Mouse (Mus musculus) C2C12 (cell line): ENCODE results near the gene Aff1.

Source experiments
- CEBPB ChIP-seq: IDR thresholded peaks from one replicate; pipeline ENCODE4 v1.6.1; 2011; ENCODE audit warnings: low read depth, mild to moderate bottlenecking, control low read depth, moderate library complexity
- CTCF ChIP-seq: IDR thresholded peaks from one replicate; pipeline ENCODE4 v1.5.1; 2011; ENCODE audit not compliant: control insufficient read depth, insufficient read depth, insufficient read length
- FOSL1 ChIP-seq: IDR thresholded peaks from one replicate; pipeline ENCODE4 v1.8.0; 2011; ENCODE audit warnings: mild to moderate bottlenecking, low read length; ENCODE audit not compliant: poor library complexity, insufficient read depth, severe bottlenecking
- MYOD1 ChIP-seq: IDR thresholded peaks from one replicate; pipeline ENCODE4 v1.6.1; 2011; ENCODE audit warnings: low read depth; ENCODE audit not compliant: control insufficient read depth, insufficient read length
- MYOG ChIP-seq: IDR thresholded peaks from one replicate; pipeline ENCODE4 v1.6.1; 2011; ENCODE audit not compliant: control insufficient read depth, insufficient read length; ENCODE audit errors: extremely low read depth
- USF1 ChIP-seq: IDR thresholded peaks from one replicate; pipeline ENCODE4 v1.6.1; 2011; ENCODE audit warnings: low read depth, mild to moderate bottlenecking, control low read depth, moderate library complexity

DNA sequence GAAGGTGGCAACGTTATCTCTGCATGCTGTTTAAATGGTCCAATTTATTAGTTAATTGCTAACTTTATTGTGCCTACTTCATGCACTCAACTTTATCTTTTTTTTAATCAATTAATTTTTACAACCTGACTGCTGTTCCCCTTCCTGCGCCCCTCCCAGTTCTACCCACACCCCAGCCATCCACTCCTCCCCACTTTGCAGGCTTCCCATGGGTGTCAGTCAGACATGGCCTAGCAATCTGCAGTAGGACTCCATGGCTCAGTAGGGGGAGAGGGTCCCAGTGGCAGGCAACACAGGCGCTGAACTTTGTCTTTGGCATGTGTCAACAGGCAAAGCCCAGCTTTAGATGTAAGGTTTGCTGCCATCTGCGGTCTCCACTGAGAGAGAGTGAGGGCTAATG, 171.6 kb downstream of the Aff1 start:
- TF ChIP-seq FOSL1: no peak
- no peak for TF ChIP-seq USF1
- no peak for TF ChIP-seq CTCF
- no peak for TF ChIP-seq MYOG
- no peak for TF ChIP-seq CEBPB
- TF ChIP-seq MYOD1: no peak
